Mouse (Mus musculus) midbrain, embryonic 16.5 days (tissue): ENCODE results near the gene Trem1. TPM values are rescaled to one million over a fixed set of nuclear protein-coding genes. Genes with fewer than 3 reads are reported as not detected.

Experiments used
- ATAC-seq: fragments of 200-750 bp; cut with Nextera tagmentation; 2 replicates; pipeline ENCODE4 v1.8.0; 2017; ENCODE audit warnings: moderate TSS enrichment
- H3K27ac ChIP-seq: fragments of 300-500 bp; sonication (generic); 2 replicates; pipeline ENCODE4 v1.5.1; 2014; ENCODE audit warnings: mild to moderate bottlenecking, low read length, mixed read lengths
- H3K27me3 ChIP-seq: fragments of 300-500 bp; sonication (generic); 2 replicates; pipeline ENCODE4 v1.6.1; 2014; ENCODE audit warnings: low read depth, low read length, mixed read lengths; ENCODE audit not compliant: control insufficient read depth, insufficient read depth
- H3K36me3 ChIP-seq: fragments of 300-500 bp; sonication (generic); 2 replicates; pipeline ENCODE4 v1.6.1; 2014; ENCODE audit warnings: mild to moderate bottlenecking, low read length, moderate library complexity, mixed read lengths; ENCODE audit not compliant: control insufficient read depth, insufficient read depth
- H3K4me1 ChIP-seq: fragments of 300-500 bp; sonication (generic); 2 replicates; pipeline ENCODE4 v1.6.1; 2014; ENCODE audit warnings: mild to moderate bottlenecking, low read length, mixed read lengths; ENCODE audit not compliant: control insufficient read depth, insufficient read depth
- H3K4me2 ChIP-seq: fragments of 300-500 bp; sonication (generic); 2 replicates; pipeline ENCODE4 v1.6.1; 2014; ENCODE audit warnings: mild to moderate bottlenecking, low read length, mixed read lengths
- H3K4me3 ChIP-seq: fragments of 300-500 bp; sonication (generic); 2 replicates; pipeline ENCODE4 v1.5.1; 2014; ENCODE audit warnings: low read depth, mild to moderate bottlenecking, low read length, moderate library complexity, mixed read lengths
- H3K9ac ChIP-seq: fragments of 300-500 bp; sonication (generic); 2 replicates; pipeline ENCODE4 v1.6.1; 2014; ENCODE audit warnings: low read depth, low read length, mixed read lengths
- H3K9me3 ChIP-seq: fragments of 300-500 bp; sonication (generic); replicated peaks from 2 replicates; pipeline ENCODE4 v1.6.1; 2014; ENCODE audit warnings: mild to moderate bottlenecking, low read length, mixed read lengths; ENCODE audit not compliant: control insufficient read depth, poor library complexity, severe bottlenecking
- WGBS: fragments of 180-500 bp; shearing (Covaris S2); extraction: QIAGEN DNeasy Blood & Tissue Kit; methylation state at CpG from one replicate; pipeline ENCODE4 v1.1.7; 2014; 5-methylcytosine and 5-hydroxymethylcytosine counted together
- polyA plus RNA-seq: library from polyadenylated mRNA; unstranded; fragments of >200 nt; fragmentation: Nextera tagmentation; extraction: Ambion mirVana; gene quantifications from 2 replicates; pipeline ENCODE4 v1.2.1, GENCODE M21; 2015

Gene Trem1
- polyA plus RNA-seq, 1 experiment from 2014 or later = not detected

- 72% methylated on average over 5 of the region's 5 CpGs for WGBS
- H3K27me3 ChIP-seq = no peaks in the 10 kb centered on the region
- no peak overlapping the region for H3K4me2 ChIP-seq
- no peaks in the 10 kb centered on the region for H3K36me3 ChIP-seq
- H3K27ac ChIP-seq = no peak overlapping the region
- no peaks in the 10 kb centered on the region for H3K4me1 ChIP-seq
- H3K9ac ChIP-seq = no peak overlapping the region
- no peak for ATAC-seq
- H3K9me3 ChIP-seq = 0 out of 2 replicates have a peak, but pooled peaks cover 2% of the 10 kb centered on the region
- no peak overlapping the region for H3K4me3 ChIP-seq
These were observed 2.0 kb downstream of the Trem1 start for GRCm38 (mm10) chr17:48234550-48234949.

GRCm38 (mm10) chr17:48235773-48236370 lies 3.3 kb downstream of the Trem1 start:
- H3K36me3 ChIP-seq = no peaks in the 10 kb centered on the region
- no peak overlapping the region for H3K4me3 ChIP-seq
- H3K4me1 ChIP-seq = no peaks in the 10 kb centered on the region
- ATAC-seq = no peak
- no peak overlapping the region for H3K4me2 ChIP-seq
- no peaks in the 10 kb centered on the region for H3K27me3 ChIP-seq
- no peak overlapping the region for H3K27ac ChIP-seq
- 65% methylated on average over 4 of the region's 4 CpGs for WGBS
- H3K9ac ChIP-seq = no peak overlapping the region
- 0 out of 2 replicates have a peak, but pooled peaks cover 2% of the 10 kb centered on the region for H3K9me3 ChIP-seq

GRCm38 (mm10) chr17:48237621-48238020 lies 5.1 kb downstream of the Trem1 start:
- no peak overlapping the region for H3K9ac ChIP-seq

GRCm38 (mm10) chr17:48247221-48247928 lies 14.8 kb downstream of the Trem1 start, which contains the start of gene Trem3:
TSS of gene Trem3 (plus strand) at chr17:48247777.
- Histone ChIP-seq H3K9ac (no peak within 1 kb of the TSS), H3K36me3 (no peaks in the 10 kb centered on the region), H3K27ac (no peak within 1 kb of the TSS), H3K27me3 (no peaks in the 10 kb centered on the region), H3K4me3 (no peak within 1 kb of the TSS), H3K4me2 (no peak within 1 kb of the TSS), H3K9me3 (no peaks in the 10 kb centered on the region), H3K4me1 (no peaks in the 10 kb centered on the region)
- ATAC-seq = no peak
- WGBS = 81% methylated on average over 11 of the region's 11 CpGs

More at GRCm38 (mm10) chr17:48237621-48238020, 5.1 kb downstream of the Trem1 start:
- Histone ChIP-seq H3K27ac (no peak overlapping the region), H3K27me3 (no peaks in the 10 kb centered on the region), H3K4me3 (no peak overlapping the region), H3K9me3 (0 out of 2 replicates have a peak, but pooled peaks cover 2% of the 10 kb centered on the region), H3K4me1 (no peaks in the 10 kb centered on the region), H3K4me2 (no peak overlapping the region), H3K36me3 (no peaks in the 10 kb centered on the region)
- ATAC-seq = no peak
- 90% methylated on average over 8 of the region's 8 CpGs for WGBS

GRCm38 (mm10) chr17:48249039-48249438 lies 16.5 kb downstream of the Trem1 start:
- no peaks in the 10 kb centered on the region for H3K9me3 ChIP-seq
- no peak for ATAC-seq
- H3K4me3 ChIP-seq = no peak overlapping the region
- no peak overlapping the region for H3K27ac ChIP-seq
- no peaks in the 10 kb centered on the region for H3K4me1 ChIP-seq
- no peaks in the 10 kb centered on the region for H3K27me3 ChIP-seq
- H3K36me3 ChIP-seq = no peaks in the 10 kb centered on the region
- H3K4me2 ChIP-seq = no peak overlapping the region
- H3K9ac ChIP-seq = no peak overlapping the region

- Histone ChIP-seq H3K4me1 (no peaks in the 10 kb centered on the region), H3K4me2 (no peak overlapping the region), H3K9me3 (no peaks in the 10 kb centered on the region), H3K36me3 (no peaks in the 10 kb centered on the region), H3K27me3 (no peaks in the 10 kb centered on the region), H3K9ac (no peak overlapping the region), H3K27ac (no peak overlapping the region), H3K4me3 (no peak overlapping the region)
- no peak for ATAC-seq
- WGBS = 84% methylated on average over 11 of the region's 11 CpGs
These were observed 16.9 kb downstream of the Trem1 start for GRCm38 (mm10) chr17:48249501-48249900.

- no peak for ATAC-seq
- Histone ChIP-seq H3K27me3 (no peaks in the 10 kb centered on the region), H3K27ac (no peak overlapping the region), H3K9me3 (no peaks in the 10 kb centered on the region), H3K4me3 (no peak overlapping the region), H3K36me3 (no peaks in the 10 kb centered on the region), H3K4me2 (no peak overlapping the region), H3K4me1 (no peaks in the 10 kb centered on the region), H3K9ac (no peak overlapping the region)
- 89% methylated on average over 7 of the region's 7 CpGs for WGBS
These were observed 18.1 kb downstream of the Trem1 start for GRCm38 (mm10) chr17:48250631-48251030.

GRCm38 (mm10) chr17:48256575-48256974 lies 24.0 kb downstream of the Trem1 start:
- no peaks in the 10 kb centered on the region for H3K36me3 ChIP-seq
- H3K9ac ChIP-seq = no peak overlapping the region
- no peak overlapping the region for H3K4me2 ChIP-seq
- H3K27ac ChIP-seq = no peak overlapping the region
- H3K4me3 ChIP-seq = no peak overlapping the region
- peaks cover 7% of the 10 kb centered on the region; the same call in 1 of the 2 replicates for H3K9me3 ChIP-seq
- no peak for ATAC-seq
- H3K27me3 ChIP-seq = no peaks in the 10 kb centered on the region
- H3K4me1 ChIP-seq = no peaks in the 10 kb centered on the region

- ATAC-seq = no peak
- H3K27ac ChIP-seq = no peak overlapping the region
- H3K4me2 ChIP-seq = no peak overlapping the region
- no peaks in the 10 kb centered on the region for H3K4me1 ChIP-seq
- no peaks in the 10 kb centered on the region for H3K36me3 ChIP-seq
- H3K9ac ChIP-seq = no peak overlapping the region
- H3K4me3 ChIP-seq = no peak overlapping the region
- H3K9me3 ChIP-seq = peaks cover 7% of the 10 kb centered on the region; the same call in 1 of the 2 replicates
- 87% methylated on average over 2 of the region's 2 CpGs for WGBS
- no peaks in the 10 kb centered on the region for H3K27me3 ChIP-seq
These were observed 29.3 kb downstream of the Trem1 start for GRCm38 (mm10) chr17:48261868-48262267.
